Mouse (Mus musculus) heart, embryonic 10.5 days (tissue): Measurements from ENCODE around the gene Lats2. TPM values are rescaled to one million over a fixed set of nuclear protein-coding genes. Genes with fewer than 3 reads are reported as not detected.
"Not testable (repeated sequence)": the region's sequence is repeated elsewhere in the genome, so short reads cannot be mapped to it uniquely, and the experiment has no call there.

Source experiments
- DNase-seq: peaks from one replicate; pipeline ENCODE4 v3.0.0-alpha.2; 2017; ENCODE audit warnings: low spot score
- H3K27ac ChIP-seq: fragments of 300-500 bp; sonication (generic); 2 replicates; pipeline ENCODE4 v1.5.1; 2016; ENCODE audit warnings: mild to moderate bottlenecking
- H3K27me3 ChIP-seq: fragments of 300-500 bp; sonication (generic); 2 replicates; pipeline ENCODE4 v1.6.1; 2016; ENCODE audit warnings: mild to moderate bottlenecking; ENCODE audit not compliant: poor library complexity, insufficient read depth, severe bottlenecking
- H3K36me3 ChIP-seq: fragments of 300-500 bp; sonication (generic); 2 replicates; pipeline ENCODE4 v1.6.1; 2016; ENCODE audit warnings: mild to moderate bottlenecking, moderate library complexity
- H3K4me1 ChIP-seq: fragments of 300-500 bp; sonication (generic); 2 replicates; pipeline ENCODE4 v1.6.1; 2016; ENCODE audit warnings: mild to moderate bottlenecking
- H3K4me3 ChIP-seq: fragments of 300-500 bp; sonication (generic); 2 replicates; pipeline ENCODE4 v1.5.1; 2016; ENCODE audit warnings: mild to moderate bottlenecking, moderate library complexity
- H3K9me3 ChIP-seq: fragments of 300-500 bp; sonication (generic); 2 replicates; pipeline ENCODE4 v1.6.1; 2016; ENCODE audit warnings: mild to moderate bottlenecking, moderate library complexity
- WGBS: fragments of 180-500 bp; shearing (Covaris S2); methylation state at CpG from one replicate; pipeline ENCODE4 v1.1.7; 2016; 5-methylcytosine and 5-hydroxymethylcytosine counted together
- polyA plus RNA-seq: library from polyadenylated mRNA; unstranded; fragments of >200 nt; fragmentation: Nextera tagmentation; extraction: Ambion mirVana; gene quantifications from 2 replicates; pipeline ENCODE4 v1.2.1, GENCODE M21; 2016

Gene Lats2
- polyA plus RNA-seq, 1 experiment from 2014 or later = 19.6 TPM

DNA sequence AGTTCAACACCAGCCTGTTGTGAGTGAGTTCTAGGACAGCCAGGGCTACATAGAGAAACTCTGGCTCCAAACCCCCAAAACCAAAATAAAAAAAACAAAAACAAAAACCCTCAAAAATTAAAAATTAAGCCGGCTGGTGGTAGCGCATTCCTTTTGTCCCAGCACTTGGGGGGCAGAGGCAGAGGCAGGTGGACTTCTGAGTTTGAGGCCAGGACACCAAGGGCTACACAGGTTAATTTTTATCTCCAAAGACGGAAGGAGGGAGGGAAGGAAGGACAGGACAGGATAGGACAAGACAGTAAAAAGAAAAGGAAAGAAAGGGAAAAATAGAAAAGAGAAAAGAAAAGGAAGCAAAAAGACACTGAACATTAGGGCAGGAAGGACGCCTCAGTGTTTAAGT, 75.4 kb downstream of the Lats2 start:
- 82% methylated on average over 4 of the region's 4 CpGs for WGBS
- no peaks in the 10 kb centered on the region for H3K27me3 ChIP-seq
- no peak overlapping the region for H3K4me3 ChIP-seq
- no peaks in the 10 kb centered on the region for H3K9me3 ChIP-seq
- no peak for DNase-seq
- no peaks in the 10 kb centered on the region for H3K4me1 ChIP-seq
- H3K27ac ChIP-seq = no peak overlapping the region
- H3K36me3 ChIP-seq = no peaks in the 10 kb centered on the region

DNA sequence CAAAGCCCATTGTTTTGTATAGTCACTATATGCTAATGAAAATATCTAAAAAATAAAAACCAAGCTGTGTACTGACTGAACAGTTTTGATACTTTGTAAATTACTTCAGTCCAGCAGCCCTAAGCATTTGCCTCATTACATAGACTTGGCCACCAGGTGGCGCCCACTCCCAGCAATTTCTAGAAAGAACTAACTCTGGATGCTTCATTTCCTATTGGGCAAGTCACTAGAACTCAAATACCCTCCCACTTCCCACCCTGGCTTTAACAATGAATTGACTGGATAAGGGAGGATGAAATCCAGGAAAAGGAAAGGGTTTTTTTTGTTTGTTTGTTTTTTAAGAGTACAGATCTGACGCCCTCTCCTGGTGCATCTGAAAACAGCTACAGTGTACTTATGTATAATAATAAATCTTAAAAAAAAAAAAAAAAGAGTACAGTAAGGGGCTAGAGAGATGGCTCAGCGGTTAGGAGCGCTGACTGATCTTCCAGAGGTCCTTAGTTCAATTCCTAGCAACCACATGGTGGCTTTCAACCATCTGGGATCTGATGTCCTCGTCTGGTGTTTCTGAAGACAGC, 78.1 kb downstream of the Lats2 start:
- Histone ChIP-seq H3K4me1 (no peaks in the 10 kb centered on the region), H3K4me3 (no peak overlapping the region), H3K27me3 (no peaks in the 10 kb centered on the region), H3K9me3 (no peaks in the 10 kb centered on the region), H3K27ac (no peak overlapping the region), H3K36me3 (no peaks in the 10 kb centered on the region)
- DNase-seq = no peak
- WGBS = 48% methylated on average over 5 of the region's 5 CpGs

DNA sequence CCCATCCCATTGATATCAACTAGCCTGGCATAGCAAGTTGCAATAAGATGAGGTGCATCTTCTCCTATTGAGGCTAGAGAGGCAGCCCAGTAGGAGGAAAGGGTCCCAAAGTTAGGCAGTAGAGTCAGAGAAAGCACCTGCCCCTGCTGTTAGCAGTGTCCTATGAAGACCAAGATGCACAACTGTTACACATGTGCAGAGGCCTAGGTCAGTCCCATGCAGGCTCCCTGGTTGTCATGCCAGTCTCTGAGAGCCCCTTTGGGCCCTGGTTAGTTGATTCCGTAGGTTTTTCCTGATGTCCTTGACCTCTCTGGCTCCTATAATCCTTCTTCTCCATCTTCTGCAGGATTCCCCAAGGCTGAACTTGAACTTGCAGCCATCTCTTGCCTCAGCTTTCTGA, 78.7 kb downstream of the Lats2 start:
- H3K36me3 ChIP-seq = no peaks in the 10 kb centered on the region
- no peaks in the 10 kb centered on the region for H3K27me3 ChIP-seq
- no peak overlapping the region for H3K4me3 ChIP-seq
- H3K4me1 ChIP-seq = no peaks in the 10 kb centered on the region
- H3K9me3 ChIP-seq = no peaks in the 10 kb centered on the region
- WGBS = 37% methylated on average over 1 of the region's 1 CpGs
- H3K27ac ChIP-seq = no peak overlapping the region
- DNase-seq = no peak

DNA sequence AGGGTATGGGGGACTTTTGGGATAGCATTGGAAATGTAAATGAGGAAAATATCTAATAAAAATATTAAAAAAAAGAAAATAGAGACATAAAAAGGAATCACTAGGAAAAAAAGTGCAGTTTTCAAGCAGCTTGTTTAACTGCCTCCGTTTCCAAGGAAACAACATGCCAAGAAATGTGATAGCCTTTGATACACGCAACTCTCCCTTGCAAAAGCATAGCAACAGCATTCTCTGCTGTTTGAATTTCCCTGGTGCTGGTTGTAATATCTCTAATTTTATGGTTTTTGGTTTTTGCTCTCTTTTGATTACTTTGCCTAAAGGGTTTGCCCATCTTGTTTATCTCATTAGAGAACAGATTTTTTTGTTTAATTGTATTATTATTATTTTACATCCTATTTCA, 82.7 kb downstream of the Lats2 start:
- no peak overlapping the region for H3K27ac ChIP-seq
- H3K4me1 ChIP-seq = no peaks in the 10 kb centered on the region
- H3K27me3 ChIP-seq = no peaks in the 10 kb centered on the region
- H3K36me3 ChIP-seq = no peaks in the 10 kb centered on the region
- H3K9me3 ChIP-seq = no peaks in the 10 kb centered on the region
- DNase-seq = no peak
- H3K4me3 ChIP-seq = no peak overlapping the region
- WGBS = 73% methylated on average over 2 of the region's 2 CpGs

DNA sequence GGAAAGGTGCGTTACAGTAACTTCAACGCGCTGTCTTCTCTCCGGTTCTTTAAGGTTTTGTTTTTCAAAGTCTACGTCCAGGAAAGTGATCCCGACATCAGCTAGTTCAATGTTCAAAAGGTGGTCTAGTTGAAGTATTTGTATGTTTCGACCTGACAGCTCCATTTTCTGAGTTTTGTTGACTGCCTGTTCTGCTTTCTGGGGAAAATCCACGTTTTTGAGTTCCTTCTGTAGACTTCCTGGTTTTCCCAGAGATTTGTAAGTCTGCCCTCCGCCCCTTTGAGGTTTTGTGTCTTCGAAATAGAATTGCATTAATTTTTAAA, 92.6 kb downstream of the Lats2 start:
- H3K9me3 ChIP-seq = no peaks in the 10 kb centered on the region
- H3K4me3 ChIP-seq = peak overlapping the region; percentile 92
- H3K27me3 ChIP-seq = no peaks in the 10 kb centered on the region
- no peak for DNase-seq
- H3K36me3 ChIP-seq = no peaks in the 10 kb centered on the region
- WGBS = 12% methylated on average over 10 of the region's 10 CpGs
- peak overlapping the region; percentile 99 for H3K27ac ChIP-seq
- H3K4me1 ChIP-seq = peaks cover 7% of the 10 kb centered on the region; the same call in 1 of the 2 replicates

DNA sequence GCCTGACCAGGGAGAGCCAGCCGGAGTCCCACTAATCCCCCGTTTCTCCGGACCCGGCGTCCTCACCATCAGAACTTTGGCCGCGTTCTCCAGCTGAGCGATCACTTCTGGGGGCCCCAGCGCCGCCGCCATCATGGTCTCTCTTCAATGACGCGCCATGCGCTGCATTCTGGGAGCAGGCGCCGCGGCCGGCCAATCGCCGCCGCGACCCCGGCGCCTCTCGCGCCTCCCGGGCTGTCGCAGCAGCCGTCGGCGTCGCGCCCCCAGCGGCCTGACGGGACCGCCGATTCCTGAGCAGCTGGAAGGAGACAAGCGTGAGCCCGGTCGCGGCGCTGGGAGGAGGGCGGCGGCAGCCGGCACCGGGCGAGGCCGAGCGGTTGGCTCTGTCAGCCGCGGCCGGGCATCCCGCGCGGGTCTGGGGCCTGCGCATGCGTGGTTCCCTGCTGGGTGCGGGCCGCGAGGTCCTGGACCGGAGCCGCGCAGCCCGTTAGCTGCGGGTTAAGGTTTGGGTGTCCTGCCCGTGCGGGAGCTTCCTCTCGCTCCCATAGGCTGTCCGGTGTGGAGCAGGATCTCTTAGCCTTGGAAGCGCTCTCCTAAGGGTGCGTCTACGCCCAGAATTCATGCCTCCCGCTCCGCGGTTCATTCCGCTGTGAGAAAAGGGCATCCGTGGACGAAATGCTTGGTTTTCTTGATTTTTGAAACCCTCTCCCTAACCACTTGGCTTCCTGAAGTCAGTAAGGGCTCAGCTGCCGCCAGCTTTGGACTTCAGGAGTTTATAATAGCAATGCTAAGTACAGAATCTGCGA, 93.2 kb downstream of the Lats2 start, which contains the start of gene Xpo4:
TSS of gene Xpo4 (minus strand) at position 609 of the 806 bp plus-strand sequence.
- peak; percentile 92 for DNase-seq
- WGBS = under 1% methylated on average over 80 of the region's 80 CpGs
- Histone ChIP-seq H3K9me3 (no peaks in the 10 kb centered on the region), H3K4me1 (peaks cover 7% of the 10 kb centered on the region; the same call in 1 of the 2 replicates), H3K27ac (peak within 1 kb of the TSS; percentile 99), H3K27me3 (no peaks in the 10 kb centered on the region), H3K4me3 (peak within 1 kb of the TSS; percentile 92), H3K36me3 (no peaks in the 10 kb centered on the region)

DNA sequence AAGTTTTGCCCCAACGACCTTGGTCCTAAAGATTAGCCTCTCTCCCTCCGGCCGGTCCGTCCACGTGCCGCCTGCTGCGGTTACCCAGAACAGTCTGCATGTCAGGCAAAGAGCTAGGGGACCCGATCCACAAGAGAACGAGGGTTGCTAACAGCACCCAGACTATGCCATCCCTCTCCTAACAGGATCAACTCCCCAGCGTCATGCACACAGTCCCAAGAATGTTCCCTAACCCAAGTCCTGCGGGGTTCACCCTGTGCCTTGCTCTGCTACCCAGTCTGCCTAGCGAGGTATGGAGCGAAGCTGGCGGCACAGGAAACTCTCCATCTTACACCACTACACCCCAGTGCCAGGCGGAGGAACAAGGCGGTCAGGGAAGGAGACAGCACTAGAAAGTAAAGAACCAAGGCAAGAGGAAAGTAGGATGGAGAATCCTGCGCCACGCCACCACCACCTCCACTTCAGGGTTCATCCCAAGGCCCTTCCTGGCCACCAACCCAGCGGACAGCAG, 93.8 kb downstream of the Lats2 start:
- H3K27me3 ChIP-seq = no peaks in the 10 kb centered on the region
- no peaks in the 10 kb centered on the region for H3K9me3 ChIP-seq
- under 1% methylated on average over 19 of the region's 19 CpGs for WGBS
- DNase-seq = peak; percentile 79
- H3K4me1 ChIP-seq = peaks cover 7% of the 10 kb centered on the region; the same call in 1 of the 2 replicates
- H3K4me3 ChIP-seq = peak overlapping the region; percentile 92
- H3K36me3 ChIP-seq = no peaks in the 10 kb centered on the region
- peak overlapping the region; percentile 99 for H3K27ac ChIP-seq

DNA sequence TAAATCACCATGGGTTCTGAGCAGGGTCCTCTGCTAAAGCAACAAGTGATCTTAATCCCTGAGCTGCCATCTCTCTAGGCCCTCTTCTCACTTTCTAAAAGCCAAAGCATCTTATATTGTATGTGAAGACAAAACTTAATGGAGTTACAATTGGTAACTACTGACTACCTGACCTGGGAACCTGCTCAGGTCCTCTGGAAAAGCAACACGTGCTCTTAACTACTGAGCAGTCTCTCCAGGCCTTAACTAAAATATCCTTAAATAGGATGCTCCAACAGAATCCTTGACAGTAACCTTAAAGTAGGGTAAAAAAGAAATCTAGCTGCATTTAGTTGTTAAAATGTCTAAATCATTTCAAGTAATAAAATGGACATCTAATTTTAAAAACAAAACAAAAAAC, 94.6 kb downstream of the Lats2 start:
- WGBS = 29% methylated on average over 1 of the region's 1 CpGs
- no peak for DNase-seq
- H3K27ac ChIP-seq = peak overlapping the region; percentile 99
- H3K27me3 ChIP-seq = no peaks in the 10 kb centered on the region
- no peaks in the 10 kb centered on the region for H3K9me3 ChIP-seq
- peak overlapping the region; percentile 92 for H3K4me3 ChIP-seq
- H3K4me1 ChIP-seq = peaks cover 7% of the 10 kb centered on the region; the same call in 1 of the 2 replicates
- H3K36me3 ChIP-seq = no peaks in the 10 kb centered on the region

DNA sequence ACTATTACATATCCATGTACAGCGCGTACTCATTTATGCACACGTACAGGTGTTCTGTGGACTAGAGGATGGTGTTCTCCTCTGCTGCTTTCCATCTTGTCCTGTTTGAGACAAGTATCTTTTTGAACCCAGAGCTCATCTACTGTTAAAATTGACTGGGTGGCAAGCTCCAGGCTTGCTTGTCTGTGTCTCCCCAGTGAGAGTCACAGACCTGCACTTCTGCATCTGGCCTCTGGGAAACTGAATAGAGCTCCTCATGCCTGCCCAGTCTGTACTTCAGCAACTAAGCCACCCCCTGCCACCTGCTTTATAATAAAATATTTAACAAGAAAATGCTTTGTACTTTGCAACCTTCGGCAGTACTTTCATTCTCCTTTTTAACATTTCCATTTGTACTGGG, 99.9 kb downstream of the Lats2 start:
- H3K4me1 ChIP-seq = no peaks in the 10 kb centered on the region
- H3K4me3 ChIP-seq = no peak overlapping the region
- no peak overlapping the region for H3K27ac ChIP-seq
- no peaks in the 10 kb centered on the region for H3K36me3 ChIP-seq
- no peak for DNase-seq
- H3K9me3 ChIP-seq = no peaks in the 10 kb centered on the region
- 95% methylated on average over 4 of the region's 4 CpGs for WGBS
- H3K27me3 ChIP-seq = no peaks in the 10 kb centered on the region

DNA sequence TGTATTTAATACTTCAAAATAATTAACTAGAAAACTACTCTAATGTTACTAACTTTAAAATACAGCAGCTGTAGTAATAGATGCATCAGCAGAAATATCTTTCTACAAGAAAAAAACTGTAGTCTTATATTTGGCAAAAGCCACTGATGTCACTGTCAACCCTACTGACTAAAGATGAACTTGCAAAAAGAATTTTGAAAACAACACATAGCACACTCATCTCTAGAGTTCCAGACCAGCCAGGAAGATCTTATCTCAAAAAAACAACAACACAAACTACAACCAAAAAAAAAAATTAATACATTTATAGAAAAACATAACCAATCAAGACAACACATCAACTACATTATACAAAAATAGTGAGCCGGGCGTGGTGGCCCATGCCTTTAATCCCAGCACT, 100.7 kb downstream of the Lats2 start:
- no peak for DNase-seq
- 90% methylated on average over 2 of the region's 2 CpGs for WGBS

DNA sequence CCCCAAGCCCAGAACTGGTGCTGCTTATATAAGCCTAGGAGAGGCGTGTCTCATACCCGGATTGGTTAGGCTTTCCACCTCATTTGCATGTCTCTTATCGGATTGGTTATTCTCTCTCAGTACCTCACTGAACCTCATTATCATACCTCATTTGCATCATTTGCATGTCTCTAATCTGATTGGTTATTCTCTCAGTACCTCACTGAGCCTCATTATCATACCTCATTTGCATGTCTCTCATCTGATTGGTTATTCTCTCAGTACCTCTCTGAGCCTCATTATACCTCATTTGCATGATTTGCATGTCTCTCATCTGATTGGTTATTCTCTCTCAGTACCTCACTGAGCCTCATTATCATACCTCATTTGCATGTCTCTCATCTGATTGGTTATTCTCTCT, 101.7 kb downstream of the Lats2 start:
- DNase-seq, H3K4me3 ChIP-seq, H3K27me3 ChIP-seq, H3K27ac ChIP-seq, H3K4me1 ChIP-seq, H3K36me3 ChIP-seq, H3K9me3 ChIP-seq: not testable (repeated sequence)
- WGBS = 90% methylated on average over 3 of the region's 3 CpGs

More for the DNA sequence above, 100.7 kb downstream of the Lats2 start:
- 0 out of 2 replicates have a peak, but pooled peaks cover 4% of the 10 kb centered on the region for H3K4me1 ChIP-seq
- H3K27ac ChIP-seq = no peak overlapping the region
- H3K4me3 ChIP-seq = no peak overlapping the region
- H3K36me3 ChIP-seq = no peaks in the 10 kb centered on the region
- no peaks in the 10 kb centered on the region for H3K27me3 ChIP-seq
- H3K9me3 ChIP-seq = no peaks in the 10 kb centered on the region

DNA sequence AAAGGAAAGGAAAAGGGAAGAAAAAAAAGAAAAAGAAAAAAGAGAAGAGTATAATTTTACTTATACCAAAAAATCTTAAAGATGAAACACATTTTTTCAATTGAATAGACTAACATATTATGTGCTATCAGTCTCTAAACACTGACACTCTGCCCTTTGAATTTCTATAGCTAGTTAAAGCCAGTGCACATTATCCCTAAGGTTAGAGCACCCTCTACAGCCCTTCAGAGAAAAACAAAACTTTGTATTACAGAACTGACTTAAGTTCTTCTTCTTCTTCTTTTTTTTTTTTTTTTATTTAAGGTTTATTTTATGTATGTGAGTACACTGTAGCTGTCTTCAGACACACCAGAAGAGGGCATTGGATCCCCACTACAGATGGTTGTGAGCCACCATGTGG, 108.7 kb downstream of the Lats2 start:
- Histone ChIP-seq H3K36me3 (no peaks in the 10 kb centered on the region), H3K4me3 (no peak overlapping the region), H3K9me3 (no peaks in the 10 kb centered on the region), H3K27ac (no peak overlapping the region), H3K4me1 (peaks cover 10% of the 10 kb centered on the region; the same call in 1 of the 2 replicates), H3K27me3 (no peaks in the 10 kb centered on the region)
- no peak for DNase-seq

DNA sequence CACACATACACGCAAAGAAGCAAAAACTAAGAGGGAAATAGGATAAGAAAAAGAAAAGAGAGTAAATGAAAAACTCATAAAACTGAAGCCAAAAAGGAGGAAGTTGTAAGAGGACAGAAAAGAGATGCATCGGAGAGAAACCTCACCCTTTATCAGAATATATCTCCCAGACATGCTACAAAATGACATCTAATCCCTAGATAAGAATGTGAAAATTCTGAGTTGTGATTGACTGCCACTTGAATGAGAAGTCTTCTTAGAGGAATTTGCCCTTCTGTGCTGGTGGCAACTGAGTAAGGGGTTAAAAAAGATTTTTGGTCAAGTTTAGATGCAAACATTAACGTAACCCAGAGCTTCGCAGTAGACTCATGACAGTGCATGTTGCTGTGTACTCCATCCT, 112.0 kb downstream of the Lats2 start:
- H3K27ac ChIP-seq = no peak overlapping the region
- 83% methylated on average over 4 of the region's 4 CpGs for WGBS
- DNase-seq = no peak

More for the DNA sequence above, 112.0 kb downstream of the Lats2 start:
- Histone ChIP-seq H3K36me3 (peaks cover 11% of the 10 kb centered on the region), H3K9me3 (no peaks in the 10 kb centered on the region), H3K4me1 (peaks cover 6% of the 10 kb centered on the region; the same call in 1 of the 2 replicates), H3K27me3 (no peaks in the 10 kb centered on the region), H3K4me3 (no peak overlapping the region)
